Comparison of ENCODE assay signal across 12 mouse cellular contexts in genomic region chr3:83995254-83995830, GRCm38 (mm10). TPM values are rescaled to one million over a fixed set of nuclear protein-coding genes. Genes with fewer than 3 reads are reported as not detected.
A peak's percentile ranks its signal among the peaks of the same experiment; 100 is the strongest.
DNase-seq lines count a peak whose midpoint lies in the region; ATAC-seq and TF ChIP-seq lines count a peak whose summit lies in the region.
"Had no signal": no experiment of that assay in that cellular context is flagged by ENCODE, and none has a peak within 500 bp of the region (broad histone marks: within the 10 kb centered on the region; RNA-seq: fewer than 3 reads in every experiment).

No protein-coding gene starts in this region.

- no peak overlapping the region for H3K4me3 ChIP-seq in midbrain, embryonic 12.5 days
- no peak overlapping the region for H3K4me3 ChIP-seq in midbrain, postnatal 0 days (ENCODE audit: low read depth, low read length)
- H3K4me3 ChIP-seq in forebrain, embryonic 12.5 days (replicated peaks) = no peak overlapping the region
- H3K4me3 ChIP-seq in layer of hippocampus, adult 2 months = no peak overlapping the region
- H3K4me3 ChIP-seq: embryonic facial prominence, embryonic 10.5 days; limb, embryonic 13.5 days had no signal

- ATAC-seq in midbrain, embryonic 12.5 days (ENCODE audit: low FRiP score, low read depth) = no peak
- no peak for ATAC-seq in midbrain, postnatal 0 days (ENCODE audit: low FRiP score)
- ATAC-seq in forebrain, embryonic 12.5 days (ENCODE audit: low FRiP score) = no peak
- 0 out of 2 replicates have a peak, but pooled peaks have one; percentile 27 for ATAC-seq in megakaryocyte progenitor cell, adult 5-6 weeks (replicated peaks; ENCODE audit: poor library complexity)

- H3K9ac ChIP-seq in midbrain, embryonic 12.5 days (replicated peaks) = no peak overlapping the region
- H3K9ac ChIP-seq in midbrain, postnatal 0 days (replicated peaks; ENCODE audit: low read length, poor library complexity, severe bottlenecking) = no peak overlapping the region
- H3K9ac ChIP-seq in forebrain, embryonic 12.5 days = no peak overlapping the region
- H3K9ac ChIP-seq: limb, embryonic 13.5 days had no signal

- no peaks in the 10 kb centered on the region for H3K9me3 ChIP-seq in midbrain, embryonic 12.5 days
- H3K9me3 ChIP-seq in midbrain, postnatal 0 days (ENCODE audit: low read length) = no peaks in the 10 kb centered on the region
- no peaks in the 10 kb centered on the region for H3K9me3 ChIP-seq in forebrain, embryonic 12.5 days
- H3K9me3 ChIP-seq: embryonic facial prominence, embryonic 10.5 days; limb, embryonic 13.5 days had no signal

- H3K4me1 ChIP-seq in midbrain, embryonic 12.5 days = peaks cover 69% of the 10 kb centered on the region
- no peaks in the 10 kb centered on the region for H3K4me1 ChIP-seq in midbrain, postnatal 0 days (ENCODE audit: insufficient read depth, low read length)
- peaks cover 79% of the 10 kb centered on the region for H3K4me1 ChIP-seq in forebrain, embryonic 12.5 days

- peak overlapping the region; percentile 42; the same call in 1 of the 2 replicates for H3K27ac ChIP-seq in midbrain, embryonic 12.5 days (replicated peaks)
- H3K27ac ChIP-seq in midbrain, postnatal 0 days (ENCODE audit: low read depth, low read length) = no peak overlapping the region
- peak overlapping the region; percentile 76 for H3K27ac ChIP-seq in forebrain, embryonic 12.5 days
- H3K27ac ChIP-seq in layer of hippocampus, adult 2 months = no peak overlapping the region
- H3K27ac ChIP-seq: limb, embryonic 13.5 days had no signal

- 47% methylated on average over 9 of the region's 9 CpGs for WGBS in midbrain, embryonic 12.5 days
- WGBS in midbrain, postnatal 0 days = 51% methylated on average over 9 of the region's 9 CpGs
- 50% methylated on average over 9 of the region's 9 CpGs for WGBS in forebrain, embryonic 12.5 days

- 0 out of 2 replicates have a peak, but pooled peaks cover under 1% of the 10 kb centered on the region for H3K36me3 ChIP-seq in midbrain, embryonic 12.5 days
- no peaks in the 10 kb centered on the region for H3K36me3 ChIP-seq in midbrain, postnatal 0 days (ENCODE audit: insufficient read depth, low read length)
- peaks cover 7% of the 10 kb centered on the region; the same call in 1 of the 2 replicates for H3K36me3 ChIP-seq in forebrain, embryonic 12.5 days (replicated peaks)
- H3K36me3 ChIP-seq: limb, embryonic 13.5 days had no signal

- no peak for TF ChIP-seq CTCF in midbrain, postnatal 0 days (IDR thresholded peaks at IDR 0.05)
- no peak for TF ChIP-seq CTCF in layer of hippocampus, adult 2 months (conservative IDR thresholded peaks at IDR 0.05)

- DNase-seq in gastrocnemius, adult 18-20 months (ENCODE audit: low spot score) = peak; percentile 39
- no peak for DNase-seq in gastrocnemius, postnatal 10 days
- DNase-seq in midbrain, postnatal 0 days (ENCODE audit: low spot score) = no peak
- no peak for DNase-seq in embryo, embryonic 10 days (ENCODE audit: low spot score)
- no peak for DNase-seq in layer of hippocampus, adult 2 months (ENCODE audit: low spot score in 2 of 2)
- DNase-seq: kidney, postnatal 10 days; thymus, adult 2 months had no signal

- no peak overlapping the region for H3K4me2 ChIP-seq in midbrain, embryonic 12.5 days (replicated peaks)
- H3K4me2 ChIP-seq in midbrain, postnatal 0 days (ENCODE audit: low read depth, low read length, poor library complexity, severe bottlenecking) = no peak overlapping the region
- no peak overlapping the region for H3K4me2 ChIP-seq in forebrain, embryonic 12.5 days
- H3K4me2 ChIP-seq: limb, embryonic 13.5 days had no signal

- peaks cover 2% of the 10 kb centered on the region; the same call in 1 of the 2 replicates for H3K27me3 ChIP-seq in midbrain, embryonic 12.5 days
- no peaks in the 10 kb centered on the region for H3K27me3 ChIP-seq in midbrain, postnatal 0 days (ENCODE audit: insufficient read depth, low read length)
- H3K27me3 ChIP-seq in forebrain, embryonic 12.5 days = no peaks in the 10 kb centered on the region
- H3K27me3 ChIP-seq: limb, embryonic 13.5 days had no signal

RNA-seq across cellular contexts. Expression of gene Tmem131l, which starts 44.6 kb away (rescaled TPM):
- 10 to 100 TPM; 10.6 to 13.5 TPM for total RNA-seq in gastrocnemius, adult 18-20 months (2021)
- 10 to 100 TPM; 26.6 to 41.5 TPM for total RNA-seq in gastrocnemius, postnatal 10 days (2021)
- polyA plus RNA-seq in midbrain, embryonic 12.5 days (2016; fragmentation: Nextera tagmentation; extraction: Ambion mirVana) = 83.7 and 96.5 TPM in 2 replicates
- total RNA-seq in midbrain, postnatal 0 days (2014; rRNA removed) = 37.3 and 37.7 TPM in 2 replicates
- 16.1 and 22.5 TPM in 2 replicates for polyA plus RNA-seq in midbrain, postnatal 0 days (2015; fragmentation: Nextera tagmentation; extraction: Ambion mirVana)
- polyA plus RNA-seq in forebrain, embryonic 12.5 days (2016; fragmentation: Nextera tagmentation; extraction: Ambion mirVana) = 116 and 130 TPM in 2 replicates
- 61.4 and 62.0 TPM in 2 replicates for total RNA-seq in megakaryocyte progenitor cell, adult 5-6 weeks (2015)
- 28.3 and 34.7 TPM in 2 replicates for total RNA-seq in megakaryocyte progenitor cell, adult 5-6 weeks (2017)
- 10 to 100 TPM; 27.4 to 36.5 TPM for total RNA-seq in layer of hippocampus, adult 2 months (2021)

Comparison
In these comparisons a context has a peak if more than half of its experiments do, and no peak if none do; other contexts are left out.
1. H3K27ac ChIP-seq: peak in midbrain, embryonic 12.5 days (single experiment) and forebrain, embryonic 12.5 days (single experiment); none in midbrain, postnatal 0 days (single experiment) and layer of hippocampus, adult 2 months (single experiment).